Mouse (Mus musculus) embryonic facial prominence, embryonic 10.5 days (tissue): ENCODE data around the gene Myo9a. TPM values are rescaled to one million over a fixed set of nuclear protein-coding genes. Genes with fewer than 3 reads are reported as not detected.
A peak's percentile ranks its signal among the peaks of the same experiment; 100 is the strongest.
"Not testable (repeated sequence)": the region's sequence is repeated elsewhere in the genome, so short reads cannot be mapped to it uniquely, and the experiment has no call there.

Experiments
- DNase-seq: peaks from one replicate; pipeline ENCODE4 v3.0.0-alpha.2; 2017; ENCODE audit warnings: low spot score
- H3K27ac ChIP-seq: fragments of 300-500 bp; sonication (generic); replicated peaks from 2 replicates; pipeline ENCODE4 v1.5.1; 2016; ENCODE audit warnings: mild to moderate bottlenecking
- H3K27me3 ChIP-seq: fragments of 300-500 bp; sonication (generic); replicated peaks from 2 replicates; pipeline ENCODE4 v1.6.1; 2016; ENCODE audit warnings: low read depth, mild to moderate bottlenecking; ENCODE audit not compliant: poor library complexity, severe bottlenecking
- H3K36me3 ChIP-seq: fragments of 300-500 bp; sonication (generic); replicated peaks from 2 replicates; pipeline ENCODE4 v1.6.1; 2016; ENCODE audit warnings: mild to moderate bottlenecking, moderate library complexity
- H3K4me1 ChIP-seq: fragments of 300-500 bp; sonication (generic); 2 replicates; pipeline ENCODE4 v1.6.1; 2016
- H3K4me3 ChIP-seq: fragments of 300-500 bp; sonication (generic); 2 replicates; pipeline ENCODE4 v1.5.1; 2016; ENCODE audit warnings: mild to moderate bottlenecking, moderate library complexity
- H3K9me3 ChIP-seq: fragments of 300-500 bp; sonication (generic); 2 replicates; pipeline ENCODE4 v1.6.1; 2016; ENCODE audit warnings: mild to moderate bottlenecking
- WGBS: fragments of 180-500 bp; shearing (Covaris S2); methylation state at CpG from one replicate; pipeline ENCODE4 v1.1.7; 2016; 5-methylcytosine and 5-hydroxymethylcytosine counted together
- polyA plus RNA-seq: library from polyadenylated mRNA; unstranded; fragments of >200 nt; fragmentation: Nextera tagmentation; extraction: Ambion mirVana; gene quantifications from 2 replicates; pipeline ENCODE4 v1.2.1, GENCODE M21; 2016

The Myo9a gene
- polyA plus RNA-seq, 1 experiment from 2014 or later = 10.1 TPM

DNA sequence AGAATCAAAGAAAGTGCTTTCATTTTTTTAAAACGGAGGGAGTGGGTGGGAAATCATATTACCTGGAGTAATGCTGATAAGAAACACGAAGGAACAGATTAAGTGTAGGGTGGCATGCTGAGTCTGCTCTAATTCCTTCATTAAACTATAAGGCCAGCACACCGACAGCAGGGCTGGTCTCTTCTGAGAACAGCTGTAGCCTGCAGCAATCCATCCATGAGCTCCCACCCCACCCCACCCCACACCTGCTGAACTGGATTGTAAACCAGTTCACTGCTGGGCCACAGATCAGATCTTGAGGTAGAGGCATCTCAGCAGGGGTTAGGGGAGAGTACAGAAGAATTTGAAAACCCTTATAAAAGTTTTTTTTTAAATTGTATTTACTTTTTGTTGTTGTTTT lies 204.5 kb downstream of the Myo9a start:
- Histone ChIP-seq H3K27ac (no peak overlapping the region), H3K27me3 (no peaks in the 10 kb centered on the region; the same call in 1 of the 2 replicates), H3K9me3 (no peaks in the 10 kb centered on the region), H3K36me3 (no peaks in the 10 kb centered on the region), H3K4me3 (no peak overlapping the region), H3K4me1 (peaks cover 46% of the 10 kb centered on the region)
- 61% methylated on average over 3 of the region's 3 CpGs for WGBS
- DNase-seq = no peak

DNA sequence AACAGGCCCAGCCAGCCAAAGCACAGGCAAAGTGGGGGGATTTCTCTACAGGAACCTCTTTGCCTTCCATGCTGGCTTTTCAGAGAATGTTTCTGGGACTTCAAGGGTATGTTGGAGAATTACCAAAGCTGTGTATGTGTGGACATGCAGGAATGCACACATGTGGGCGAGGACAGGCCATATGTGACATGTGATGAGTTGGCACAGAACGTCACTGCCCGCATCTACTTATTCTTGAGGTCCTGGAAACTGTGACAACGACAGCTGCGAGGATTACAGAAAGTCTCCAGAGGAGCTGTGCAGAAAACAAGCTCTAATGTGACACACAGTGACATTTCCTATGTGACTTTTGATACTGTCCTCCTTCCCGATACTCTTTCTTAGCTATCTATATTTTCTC lies 205.0 kb downstream of the Myo9a start:
- peaks cover 48% of the 10 kb centered on the region for H3K4me1 ChIP-seq
- 76% methylated on average over 6 of the region's 6 CpGs for WGBS
- no peaks in the 10 kb centered on the region for H3K36me3 ChIP-seq
- no peak overlapping the region for H3K4me3 ChIP-seq
- no peak for DNase-seq
- no peaks in the 10 kb centered on the region; the same call in 1 of the 2 replicates for H3K27me3 ChIP-seq
- no peaks in the 10 kb centered on the region for H3K9me3 ChIP-seq
- no peak overlapping the region for H3K27ac ChIP-seq

DNA sequence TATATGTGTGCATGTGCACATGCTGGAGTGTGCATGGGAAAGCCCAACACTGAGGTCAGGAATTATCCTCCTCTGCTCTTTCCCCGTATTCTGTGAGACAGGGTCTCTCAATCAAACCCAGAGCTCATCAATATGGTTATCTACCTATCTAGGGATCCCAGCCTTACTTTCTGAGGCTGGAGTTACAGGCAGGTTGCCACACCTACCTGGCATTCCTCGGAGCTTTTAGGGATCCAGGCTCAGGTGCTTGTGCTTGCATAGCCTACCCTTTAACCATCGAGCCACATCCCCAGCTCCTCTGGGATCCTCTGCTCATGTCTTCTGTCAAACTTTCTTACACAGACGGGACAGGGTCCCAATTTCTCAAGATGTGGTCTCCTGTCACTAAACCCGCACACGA lies 205.8 kb downstream of the Myo9a start:
- peak overlapping the region; percentile 32 for H3K4me3 ChIP-seq
- no peaks in the 10 kb centered on the region for H3K9me3 ChIP-seq
- 34% methylated on average over 6 of the region's 6 CpGs for WGBS
- H3K27ac ChIP-seq = no peak overlapping the region
- H3K36me3 ChIP-seq = no peaks in the 10 kb centered on the region
- H3K4me1 ChIP-seq = peaks cover 48% of the 10 kb centered on the region
- DNase-seq = no peak
- no peaks in the 10 kb centered on the region; the same call in 1 of the 2 replicates for H3K27me3 ChIP-seq

DNA sequence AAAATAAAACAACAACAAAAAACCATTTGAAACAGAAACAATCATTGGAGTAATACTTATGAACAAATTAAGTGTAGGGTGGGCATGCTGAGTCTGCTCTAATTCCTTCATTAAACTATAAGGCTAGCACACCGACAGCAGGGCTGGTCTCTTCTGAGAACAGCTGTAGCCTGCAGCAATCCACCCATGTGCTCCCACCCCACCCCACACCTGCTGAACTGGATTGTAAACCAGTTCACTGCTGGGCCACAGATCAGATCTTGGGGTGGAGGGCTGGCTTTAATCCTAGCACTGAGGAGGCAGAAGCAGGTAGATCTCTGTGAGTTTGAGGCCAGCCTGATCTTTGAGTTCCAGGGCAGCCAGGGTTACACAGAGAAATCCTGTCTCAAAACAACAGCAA lies 207.4 kb downstream of the Myo9a start:
- WGBS = 69% methylated on average over 1 of the region's 1 CpGs
- not testable (repeated sequence) for DNase-seq, H3K27ac ChIP-seq, H3K27me3 ChIP-seq, H3K36me3 ChIP-seq, H3K4me3 ChIP-seq, H3K9me3 ChIP-seq
- peaks cover 41% of the 10 kb centered on the region for H3K4me1 ChIP-seq

DNA sequence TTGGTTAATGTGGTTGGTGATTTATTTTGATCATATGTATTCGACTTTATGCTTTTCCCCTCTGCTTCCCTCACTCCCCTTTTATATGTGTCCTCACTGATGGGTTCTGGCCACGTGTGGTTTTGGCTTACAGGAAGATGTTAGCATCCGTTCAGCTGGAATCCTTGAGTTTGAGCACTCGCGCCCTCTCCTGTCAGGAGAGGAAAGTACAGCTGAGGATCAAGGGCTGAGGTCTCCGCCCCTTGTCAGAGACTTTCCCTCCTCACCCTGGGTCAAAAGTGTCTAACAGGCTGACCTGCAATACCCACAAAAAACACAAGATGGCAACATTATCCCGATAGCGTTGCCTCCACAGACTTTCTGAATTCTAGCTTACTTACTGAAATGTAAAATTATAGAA lies 208.6 kb downstream of the Myo9a start:
- no peak overlapping the region for H3K27ac ChIP-seq
- WGBS = 2% methylated on average over 8 of the region's 8 CpGs
- H3K36me3 ChIP-seq = no peaks in the 10 kb centered on the region
- no peaks in the 10 kb centered on the region; the same call in 1 of the 2 replicates for H3K27me3 ChIP-seq
- H3K4me1 ChIP-seq = peaks cover 36% of the 10 kb centered on the region
- no peak overlapping the region for H3K4me3 ChIP-seq
- DNase-seq = peak; percentile 92
- no peaks in the 10 kb centered on the region for H3K9me3 ChIP-seq

DNA sequence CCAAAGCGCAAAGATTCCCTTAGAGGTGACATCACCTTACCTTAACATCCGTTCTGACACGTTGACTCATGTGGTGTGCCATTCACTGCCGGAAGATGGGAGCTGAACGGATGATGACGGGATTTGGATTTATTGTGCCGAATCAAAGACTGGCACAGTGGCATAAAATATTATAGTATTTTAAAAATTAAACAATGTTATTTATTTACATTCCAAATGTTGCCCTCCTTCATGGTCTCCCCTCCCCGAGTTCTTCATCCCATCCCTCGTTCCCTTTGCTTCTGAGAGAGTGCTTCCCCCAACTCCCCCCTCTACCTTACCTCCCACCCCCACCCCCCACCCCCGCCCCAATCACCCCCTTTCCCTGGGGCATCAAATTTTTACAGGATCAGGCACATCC lies 209.9 kb downstream of the Myo9a start, which contains the start of gene Nr2e3:
Gene Nr2e3 (minus strand): TSS at position 101 of the 400 bp plus-strand sequence.
- Histone ChIP-seq H3K27me3 (no peaks in the 10 kb centered on the region; the same call in 1 of the 2 replicates), H3K9me3 (no peaks in the 10 kb centered on the region), H3K36me3 (no peaks in the 10 kb centered on the region), H3K4me1 (peaks cover 37% of the 10 kb centered on the region), H3K27ac (peak within 1 kb of the TSS; percentile 19; the same call in 1 of the 2 replicates), H3K4me3 (no peak within 1 kb of the TSS)
- no peak for DNase-seq
- WGBS = 85% methylated on average over 10 of the region's 10 CpGs

DNA sequence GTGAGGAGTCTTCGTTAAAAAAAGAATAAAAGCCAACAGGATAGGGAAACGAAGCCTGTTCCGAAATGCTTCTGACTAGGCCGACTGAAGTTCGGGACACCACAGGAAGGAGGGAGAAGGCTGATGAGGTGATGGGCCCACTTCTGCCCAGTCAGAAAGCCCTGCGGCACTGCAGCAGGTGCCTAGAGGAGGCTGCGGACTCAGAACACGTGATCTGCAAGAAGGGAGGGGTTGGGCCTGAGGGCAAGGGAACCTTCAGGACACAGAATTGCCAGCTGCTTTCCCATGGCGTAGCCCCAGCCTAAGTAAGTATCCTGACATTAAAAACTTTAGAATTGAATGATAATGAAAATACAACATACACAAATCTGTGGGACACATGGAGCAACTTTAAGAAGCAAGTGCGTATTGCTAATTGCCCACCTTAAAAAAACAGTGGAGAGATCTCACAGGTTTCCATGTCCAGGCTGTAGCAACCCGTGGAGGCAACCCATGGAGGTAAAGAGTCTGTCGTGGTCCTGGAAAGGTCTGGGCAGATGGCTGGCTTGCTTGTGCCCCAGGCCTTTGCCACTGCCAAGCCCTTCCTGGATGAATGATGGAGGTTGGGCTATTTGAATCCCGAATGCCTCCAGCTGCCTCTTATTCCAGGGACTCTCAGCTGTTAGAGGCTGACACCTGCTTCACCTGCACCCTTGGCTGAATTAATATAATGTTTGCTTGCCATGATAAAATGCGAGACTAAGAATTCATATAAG lies 210.7 kb downstream of the Myo9a start:
- no peaks in the 10 kb centered on the region for H3K36me3 ChIP-seq
- H3K27me3 ChIP-seq = no peaks in the 10 kb centered on the region; the same call in 1 of the 2 replicates
- H3K4me1 ChIP-seq = peaks cover 28% of the 10 kb centered on the region
- no peak overlapping the region for H3K4me3 ChIP-seq
- no peak overlapping the region for H3K27ac ChIP-seq
- DNase-seq = no peak
- 62% methylated on average over 14 of the region's 14 CpGs for WGBS
- H3K9me3 ChIP-seq = no peaks in the 10 kb centered on the region

DNA sequence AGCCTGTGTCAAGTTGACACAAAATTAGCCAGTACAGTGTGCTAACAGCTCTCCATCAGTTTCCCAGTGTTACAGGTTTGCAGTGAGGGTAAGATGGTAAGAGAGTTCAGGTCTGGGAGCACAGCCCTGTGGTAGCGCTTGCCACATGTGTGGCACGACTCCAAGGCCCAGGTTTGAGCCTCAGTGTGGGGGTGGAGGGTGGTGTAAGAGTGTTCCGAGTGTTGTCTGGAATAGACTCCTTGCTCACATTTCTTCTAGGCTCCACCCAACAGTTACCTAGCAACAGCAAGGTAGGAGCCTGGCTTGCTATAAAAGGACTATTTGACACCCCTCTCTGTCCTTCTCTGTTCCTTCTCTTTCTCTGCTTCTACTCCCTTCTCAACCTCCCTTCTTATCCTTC lies 213.7 kb downstream of the Myo9a start:
- Histone ChIP-seq H3K9me3 (no peaks in the 10 kb centered on the region), H3K27ac (no peak overlapping the region), H3K36me3 (no peaks in the 10 kb centered on the region), H3K4me1 (peaks cover 24% of the 10 kb centered on the region), H3K27me3 (0 out of 2 replicates have a peak, but pooled peaks cover 8% of the 10 kb centered on the region), H3K4me3 (no peak overlapping the region)
- WGBS = 50% methylated on average over 3 of the region's 3 CpGs
- DNase-seq = no peak

DNA sequence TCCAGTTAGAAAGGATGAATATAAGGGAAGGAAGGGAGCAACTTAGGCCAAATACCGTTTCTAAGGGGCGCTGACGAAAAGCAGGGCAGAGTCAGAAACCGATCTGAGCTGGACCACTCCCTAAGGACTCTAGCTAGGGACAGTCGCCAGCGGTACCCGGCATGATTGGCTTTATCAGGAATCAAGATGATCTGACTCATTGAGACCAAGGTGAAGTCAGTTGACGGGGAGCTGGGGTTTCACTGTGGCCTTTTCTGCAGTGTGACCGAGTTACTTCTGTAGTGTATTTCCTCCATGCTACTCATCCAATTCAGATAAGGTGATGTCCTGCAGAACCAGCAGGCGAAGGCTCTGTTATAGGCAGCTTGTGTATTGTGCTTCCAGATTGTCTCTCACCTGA lies 214.3 kb downstream of the Myo9a start:
- Histone ChIP-seq H3K9me3 (no peaks in the 10 kb centered on the region), H3K36me3 (no peaks in the 10 kb centered on the region), H3K4me1 (peaks cover 20% of the 10 kb centered on the region), H3K4me3 (no peak overlapping the region), H3K27ac (no peak overlapping the region), H3K27me3 (0 out of 2 replicates have a peak, but pooled peaks cover 8% of the 10 kb centered on the region)
- no peak for DNase-seq
- 86% methylated on average over 10 of the region's 10 CpGs for WGBS

DNA sequence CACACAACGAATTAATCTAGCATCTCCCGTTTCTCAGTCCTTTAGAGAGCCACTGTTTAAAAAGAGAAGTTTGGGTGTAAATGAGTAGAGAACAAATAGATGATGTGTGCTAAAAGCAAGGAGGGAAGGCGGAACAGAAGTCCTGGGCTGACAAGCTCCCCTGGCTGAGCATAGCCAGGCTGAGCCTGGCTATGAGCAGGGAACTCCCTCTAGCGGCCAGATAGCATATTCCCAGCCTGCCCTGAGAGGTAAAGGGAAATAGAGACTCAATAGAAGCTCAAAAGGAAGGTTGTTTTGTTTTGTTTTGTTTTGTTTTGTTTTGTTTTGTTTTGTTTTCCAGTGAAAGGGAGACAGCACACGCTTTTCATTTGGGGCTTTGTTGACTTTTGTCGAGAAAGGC lies 218.7 kb downstream of the Myo9a start:
- H3K4me3 ChIP-seq = no peak overlapping the region
- H3K27me3 ChIP-seq = 0 out of 2 replicates have a peak, but pooled peaks cover 8% of the 10 kb centered on the region
- H3K36me3 ChIP-seq = no peaks in the 10 kb centered on the region
- peak; percentile 67 for DNase-seq
- 32% methylated on average over 6 of the region's 6 CpGs for WGBS
- no peak overlapping the region for H3K27ac ChIP-seq
- peaks cover 7% of the 10 kb centered on the region for H3K4me1 ChIP-seq
- H3K9me3 ChIP-seq = no peaks in the 10 kb centered on the region

DNA sequence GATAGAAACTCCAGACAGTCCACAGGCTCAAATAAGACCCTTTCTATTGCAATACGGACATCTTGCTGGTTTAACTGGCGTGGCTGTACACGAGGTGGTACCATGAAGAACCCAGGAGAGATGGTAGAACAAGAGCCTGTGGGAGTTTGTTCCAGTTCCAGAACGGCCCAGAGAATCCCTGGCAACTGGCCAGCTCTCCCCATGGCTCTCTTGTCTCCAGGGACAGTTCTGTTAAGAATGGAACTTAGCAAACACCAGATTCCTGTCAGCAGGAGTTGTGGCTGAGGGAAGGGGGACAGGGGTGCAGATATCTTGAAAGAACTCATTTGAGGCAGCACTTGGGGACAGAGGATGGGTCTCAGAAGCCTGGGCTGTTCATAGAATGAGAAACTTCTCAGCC lies 220.6 kb downstream of the Myo9a start:
- 0 out of 2 replicates have a peak, but pooled peaks cover 8% of the 10 kb centered on the region for H3K27me3 ChIP-seq
- H3K4me3 ChIP-seq = no peak overlapping the region
- DNase-seq = no peak
- 82% methylated on average over 4 of the region's 4 CpGs for WGBS
- no peak overlapping the region for H3K27ac ChIP-seq
- H3K4me1 ChIP-seq = no peaks in the 10 kb centered on the region
- no peaks in the 10 kb centered on the region for H3K9me3 ChIP-seq
- no peaks in the 10 kb centered on the region for H3K36me3 ChIP-seq
